Mouse (Mus musculus): ENCODE results near the gene Gm3099.
"Not testable (repeated sequence)": the region's sequence is repeated elsewhere in the genome, so short reads cannot be mapped to it uniquely, and the experiment has no call there.

Gm3099 gene

GRCm38 (mm10) chr14:3998094-3998493, at the start of gene Gm3099:
Gene Gm3099, plus strand, starts transcription at chr14:3998394.
- DNase-seq (ENCODE audit: low spot score), result not testable (repeated sequence)

DNA sequence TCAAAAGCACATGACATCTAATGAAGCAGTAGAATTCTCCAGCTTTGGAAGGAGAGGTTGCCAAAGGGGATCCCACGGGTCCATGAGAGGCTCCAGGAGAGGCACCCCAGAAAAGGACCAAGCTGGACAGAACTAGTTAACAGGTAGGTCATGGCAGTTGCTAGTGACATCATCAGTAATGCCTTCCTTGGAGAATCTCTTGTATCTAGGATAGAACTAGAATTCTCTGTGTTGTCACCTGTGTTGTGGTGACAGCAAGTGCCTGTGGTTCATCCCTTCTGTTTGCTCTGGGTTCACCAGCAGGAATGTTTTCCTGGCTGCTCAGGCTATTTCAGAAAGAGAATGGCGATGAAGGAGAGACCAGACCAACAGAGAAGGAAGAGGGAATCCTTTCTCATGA, 34.9 kb upstream of the Gm3099 start, which contains the start of gene Gm3095:
Gene Gm3095, plus strand, starts transcription at position 301 of the 400 bp plus-strand sequence.
- not testable (repeated sequence) for DNase-seq (ENCODE audit: low spot score)

- not testable (repeated sequence) for DNase-seq (ENCODE audit: low spot score)
Observed at GRCm38 (mm10) chr14:4023641-4024040, 25.4 kb downstream of the Gm3099 start, which contains the start of gene Gm5796. Gene Gm5796, plus strand, starts transcription at chr14:4023941.
